10 mouse cellular contexts compared by ENCODE assay signal in the genomic region with DNA sequence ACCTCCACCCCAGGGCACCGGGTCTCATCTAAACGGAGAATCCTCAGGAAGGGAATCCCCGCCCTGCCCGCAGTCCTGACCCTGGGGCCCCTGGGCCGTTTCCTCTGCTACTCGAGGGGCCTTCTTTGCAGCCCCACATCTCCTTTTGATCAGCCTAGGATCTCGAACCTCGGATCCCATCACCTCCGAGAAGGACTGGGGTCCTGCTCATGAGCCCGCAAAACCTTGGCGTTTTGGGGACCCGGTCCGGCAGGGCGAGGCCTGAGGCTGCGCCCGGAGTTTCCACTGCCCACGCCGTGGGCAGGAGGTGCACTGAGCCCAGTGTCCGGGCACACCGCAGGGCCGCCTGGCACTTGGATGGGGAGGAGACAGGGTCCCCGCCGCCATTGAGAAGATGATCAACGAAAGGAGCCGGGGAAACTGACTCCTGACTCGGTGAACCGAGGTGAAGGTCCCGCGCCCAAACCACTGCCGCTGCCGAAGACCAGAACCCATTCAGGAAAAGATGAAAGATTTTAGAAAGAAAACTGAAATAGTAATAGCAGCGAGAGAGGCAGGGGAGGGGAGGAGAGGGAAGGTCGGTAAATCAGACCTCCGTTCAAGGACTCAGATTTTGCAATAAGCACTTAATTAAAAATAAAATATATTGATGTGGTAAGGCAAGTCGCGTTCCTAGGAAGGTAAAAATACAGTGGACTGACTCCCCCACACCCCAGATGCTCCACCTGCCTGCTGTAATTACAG.
DNase-seq lines count a peak whose midpoint lies in the region; ATAC-seq and TF ChIP-seq lines count a peak whose summit lies in the region.
"Had no signal": no experiment of that assay in that cellular context is flagged by ENCODE, and none has a peak within 500 bp of the region (broad histone marks: within the 10 kb centered on the region; RNA-seq: fewer than 3 reads in every experiment).

No protein-coding gene starts in this region.

- H3K27ac ChIP-seq in forebrain, embryonic 12.5 days = peak overlapping the region; percentile 85
- H3K27ac ChIP-seq in limb, embryonic 11.5 days (replicated peaks; ENCODE audit: low read depth, low read length) = no peak overlapping the region
- peak overlapping the region; percentile 53 for H3K27ac ChIP-seq in midbrain, embryonic 16.5 days (ENCODE audit: low read length)

- peaks cover 29% of the 10 kb centered on the region for H3K4me1 ChIP-seq in E14TG2a.4 (replicated peaks; ENCODE audit: low read depth, low read length)
- peaks cover 46% of the 10 kb centered on the region for H3K4me1 ChIP-seq in forebrain, embryonic 12.5 days
- peaks cover 14% of the 10 kb centered on the region; the same call in 1 of the 2 replicates for H3K4me1 ChIP-seq in limb, embryonic 11.5 days (ENCODE audit: control insufficient read depth, insufficient read depth, low read length)
- peaks cover 7% of the 10 kb centered on the region; the same call in 1 of the 2 replicates for H3K4me1 ChIP-seq in midbrain, embryonic 16.5 days (ENCODE audit: control insufficient read depth, insufficient read depth, low read length)

- DNase-seq in cerebellum, postnatal 10 days = peak; percentile 32 to 40
- DNase-seq in limb, embryonic 11.5 days (ENCODE audit: low spot score) = peak; percentile 55
- no peak for DNase-seq in spleen, postnatal 36 days (ENCODE audit: low spot score in 2 of 2)
- no peak for DNase-seq in spleen, postnatal 4 days (ENCODE audit: low spot score in 2 of 2)

- H3K9me3 ChIP-seq in E14TG2a.4 (ENCODE audit: low read length) = no peaks in the 10 kb centered on the region
- no peaks in the 10 kb centered on the region for H3K9me3 ChIP-seq in forebrain, embryonic 12.5 days
- no peaks in the 10 kb centered on the region for H3K9me3 ChIP-seq in limb, embryonic 11.5 days (ENCODE audit: control insufficient read depth, low read length)
- no peaks in the 10 kb centered on the region for H3K9me3 ChIP-seq in midbrain, embryonic 16.5 days (replicated peaks; ENCODE audit: control insufficient read depth, low read length, poor library complexity, severe bottlenecking)

- H3K27me3 ChIP-seq in E14TG2a.4 (ENCODE audit: insufficient read depth, low read length) = peaks cover 47% of the 10 kb centered on the region
- peaks cover 12% of the 10 kb centered on the region; the same call in 1 of the 2 replicates for H3K27me3 ChIP-seq in forebrain, embryonic 12.5 days
- peaks cover 21% of the 10 kb centered on the region for H3K27me3 ChIP-seq in limb, embryonic 11.5 days (ENCODE audit: control insufficient read depth, insufficient read depth, low read length)
- H3K27me3 ChIP-seq in midbrain, embryonic 16.5 days (ENCODE audit: control insufficient read depth, insufficient read depth, low read depth, low read length) = no peaks in the 10 kb centered on the region

- H3K36me3 ChIP-seq in E14TG2a.4 (ENCODE audit: insufficient read depth, low read length) = no peaks in the 10 kb centered on the region
- no peaks in the 10 kb centered on the region for H3K36me3 ChIP-seq in forebrain, embryonic 12.5 days (replicated peaks)
- no peaks in the 10 kb centered on the region for H3K36me3 ChIP-seq in limb, embryonic 11.5 days (ENCODE audit: control insufficient read depth, insufficient read depth, low read length)
- H3K36me3 ChIP-seq in midbrain, embryonic 16.5 days (ENCODE audit: control insufficient read depth, insufficient read depth, low read length) = no peaks in the 10 kb centered on the region

- 5% methylated on average over 36 of the region's 36 CpGs for WGBS in forebrain, embryonic 12.5 days
- WGBS in limb, embryonic 11.5 days = 2% methylated on average over 36 of the region's 36 CpGs
- 5% methylated on average over 36 of the region's 36 CpGs for WGBS in midbrain, embryonic 16.5 days

- no peak for TF ChIP-seq CTCF in E14TG2a.4 (conservative IDR thresholded peaks at IDR 0.05; ENCODE audit: low read length)

- H3K4me2 ChIP-seq in forebrain, embryonic 12.5 days = peak overlapping the region; percentile 68
- peak overlapping the region; percentile 51 for H3K4me2 ChIP-seq in limb, embryonic 11.5 days (ENCODE audit: low read depth, severe bottlenecking)
- peak overlapping the region; percentile 61 for H3K4me2 ChIP-seq in midbrain, embryonic 16.5 days (ENCODE audit: low read length)

- peak overlapping the region; percentile 74 for H3K4me3 ChIP-seq in E14TG2a.4 (replicated peaks; ENCODE audit: low read length)
- peak overlapping the region; percentile 40 for H3K4me3 ChIP-seq in forebrain, embryonic 12.5 days (replicated peaks)
- peak overlapping the region; percentile 28 for H3K4me3 ChIP-seq in limb, embryonic 11.5 days (ENCODE audit: low read depth, low read length)
- peak overlapping the region; percentile 36 for H3K4me3 ChIP-seq in midbrain, embryonic 16.5 days (ENCODE audit: low read depth, low read length)
- H3K4me3 ChIP-seq: erythroblast, embryonic 14.5 days; myocyte had no signal

- peak overlapping the region; percentile 50 for H3K9ac ChIP-seq in forebrain, embryonic 12.5 days
- H3K9ac ChIP-seq in limb, embryonic 11.5 days (ENCODE audit: low read length) = peak overlapping the region; percentile 27; the same call in 1 of the 2 replicates
- peak overlapping the region; percentile 65 for H3K9ac ChIP-seq in midbrain, embryonic 16.5 days (ENCODE audit: low read depth, low read length)

- no peak for ATAC-seq in cerebellum, adult (ENCODE audit: insufficient number of reproducible peaks, low FRiP score, low TSS enrichment)
- no peak for ATAC-seq in forebrain, embryonic 12.5 days (ENCODE audit: low FRiP score)
- 0 out of 2 replicates have a peak, but pooled peaks have one; percentile 28 for ATAC-seq in limb, embryonic 11.5 days (ENCODE audit: insufficient number of reproducible peaks, low FRiP score, low TSS enrichment, low read depth)
- peak; percentile 19; the same call in 1 of the 2 replicates for ATAC-seq in midbrain, embryonic 16.5 days

Comparison
In these comparisons a context has a peak if more than half of its experiments do, and no peak if none do; other contexts are left out.
1. DNase-seq: peak in cerebellum, postnatal 10 days (2 of 2) and limb, embryonic 11.5 days (single experiment); none in spleen, postnatal 36 days (0 of 2) and spleen, postnatal 4 days (0 of 2).
2. ATAC-seq: peak in limb, embryonic 11.5 days (single experiment) and midbrain, embryonic 16.5 days (single experiment); none in cerebellum, adult (single experiment) and forebrain, embryonic 12.5 days (single experiment).
3. Peak in every context shown above with its lines, with median percentiles within 50 percentile points of each other: H3K4me3 ChIP-seq, H3K4me2 ChIP-seq and H3K9ac ChIP-seq.